Mouse (Mus musculus): ENCODE data around the gene Utp3.

GRCm38 (mm10) chr5:88584061-88584460 is 29.8 kb downstream of the Utp3 start:
- TF ChIP-seq POLR2A (IDR thresholded peaks at IDR 0.05; ENCODE audit: control insufficient read depth, low read depth, low read length) (no peak), CTCF (IDR thresholded peaks at IDR 0.05; ENCODE audit: control insufficient read depth, insufficient read depth, insufficient replicate concordance, low read depth, low read length) (no peak)
